Mouse (Mus musculus): ENCODE data around the gene Gm5936. TPM values are rescaled to one million over a fixed set of nuclear protein-coding genes. Genes with fewer than 3 reads are reported as not detected.
"Not testable (repeated sequence)": the region's sequence is repeated elsewhere in the genome, so short reads cannot be mapped to it uniquely, and the experiment has no call there.

The Gm5936 gene
- under 1 TPM in 1 of 2 experiments, not detected in 1; 0.14 TPM for total RNA-seq (2021)
- long read RNA-seq, experiment 1 = 0 reads
- long read RNA-seq, experiment 2 = 0 reads

DNA sequence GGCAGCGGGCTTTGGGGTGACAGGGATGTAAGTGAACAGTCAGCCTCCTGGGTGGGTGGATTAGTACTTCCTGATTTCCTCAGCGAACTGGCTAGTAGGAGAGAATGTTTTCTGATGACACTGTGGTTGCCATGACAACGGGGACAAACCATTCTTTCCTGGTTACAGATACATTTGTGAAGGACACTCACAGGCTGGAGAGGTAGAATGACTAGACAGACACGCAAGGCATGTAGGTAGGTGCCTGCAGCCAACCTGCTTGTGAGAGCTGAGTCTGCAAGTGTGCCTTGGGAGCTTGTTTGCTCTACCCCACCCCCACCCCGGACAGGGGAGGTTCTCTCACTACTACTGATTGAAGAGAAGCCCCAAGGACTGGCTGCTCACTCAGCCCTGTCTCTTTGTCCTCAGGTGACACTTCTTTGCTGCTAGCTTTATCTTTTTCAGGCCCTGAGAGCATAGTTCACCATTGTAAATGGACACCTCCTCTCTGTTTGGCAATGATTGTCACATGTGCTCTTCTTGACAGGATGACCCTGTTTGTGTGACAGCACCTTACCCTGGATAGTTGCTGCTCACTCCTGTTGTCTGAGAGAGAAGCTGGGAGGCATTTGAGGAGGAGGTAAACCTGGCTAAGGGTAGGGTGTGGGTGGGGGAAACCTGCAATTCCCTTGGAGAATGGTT is at the start of gene Gm5936:
Gene Gm5936 (plus strand): TSS at position 355 of the 681 bp plus-strand sequence.
- intact Hi-C loops (cut with DNase I); DNase-seq: not testable (repeated sequence)

- intact Hi-C loops (cut with DNase I); DNase-seq: not testable (repeated sequence)
Observed at GRCm38 (mm10) chrX:74856104-74856503, 19.1 kb downstream of the Gm5936 start.

DNA sequence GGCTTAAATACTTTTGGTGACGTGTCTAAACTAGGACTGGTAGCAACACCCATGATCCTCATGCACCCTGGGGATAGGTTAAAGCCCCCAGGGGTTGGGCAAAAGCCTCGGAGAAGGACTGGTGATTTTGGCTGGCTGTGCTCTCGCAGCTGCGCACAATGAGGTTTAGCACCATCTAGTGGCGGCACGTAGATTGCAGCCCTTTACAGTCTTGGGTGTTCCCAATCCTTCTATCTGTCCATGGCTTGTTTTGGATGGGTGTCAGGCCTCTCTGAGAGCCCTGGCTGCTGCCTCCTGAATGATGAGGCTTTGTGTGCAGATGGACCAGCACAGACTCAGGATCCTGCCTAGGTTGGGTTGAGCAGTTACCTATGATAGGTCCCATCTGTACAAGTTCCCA is 43.1 kb downstream of the Gm5936 start:
- peak; percentile 37 to 42 for DNase-seq
- intact Hi-C loops (cut with DNase I) = not testable (repeated sequence)

Other genes with a start within 250 kb of the Gm5936 start
- not detected for gene Olfr1325, start 244.5 kb upstream of the Gm5936 start, total RNA-seq (2021)
- under 1 TPM; 0.10 to 0.12 TPM for gene Gm5640, start 191.6 kb upstream of the Gm5936 start, total RNA-seq (2021)
- not detected for gene Gm6890, start 96.3 kb upstream of the Gm5936 start, total RNA-seq (2021)
- gene Gab3, start 248.3 kb downstream of the Gm5936 start, total RNA-seq (2021) = 1 to 10 TPM; 2.2 to 2.4 TPM